ENCODE assay signal across 11 mouse cellular contexts in the genomic region with DNA sequence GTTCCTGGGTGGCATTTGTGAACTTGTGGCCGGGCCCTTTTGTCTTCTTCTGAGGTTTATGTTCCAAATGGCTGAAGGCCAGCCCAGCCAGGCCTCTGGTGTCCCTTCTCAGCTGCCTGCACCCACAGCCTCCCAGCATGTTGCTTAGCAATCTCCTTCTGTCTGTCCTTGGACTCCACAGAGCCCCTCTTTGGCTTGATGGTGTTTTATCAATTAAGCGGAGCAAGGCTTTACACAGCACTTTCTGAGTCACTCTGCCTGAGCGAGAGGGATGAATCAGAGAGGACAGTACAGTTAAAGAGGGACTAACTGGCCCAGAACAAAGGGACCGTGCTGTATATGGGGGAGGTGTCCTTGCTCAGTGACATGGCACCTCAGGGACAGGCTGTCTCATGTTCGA. TPM values are rescaled to one million over a fixed set of nuclear protein-coding genes. Genes with fewer than 3 reads are reported as not detected.
A peak's percentile ranks its signal among the peaks of the same experiment; 100 is the strongest.
DNase-seq lines count a peak whose midpoint lies in the region; ATAC-seq and TF ChIP-seq lines count a peak whose summit lies in the region.
"Had no signal": no experiment of that assay in that cellular context is flagged by ENCODE, and none has a peak within 500 bp of the region (broad histone marks: within the 10 kb centered on the region; RNA-seq: fewer than 3 reads in every experiment).

No protein-coding gene starts in this region.

- H3K36me3 ChIP-seq in hindbrain, embryonic 15.5 days, result no peaks in the 10 kb centered on the region

- no peak for TF ChIP-seq CTCF in layer of hippocampus, adult 2 months (conservative IDR thresholded peaks at IDR 0.05)
- no peak for TF ChIP-seq CTCF in gastrocnemius, adult 2 months (IDR thresholded peaks at IDR 0.05)

- no peaks in the 10 kb centered on the region for H3K27me3 ChIP-seq in hindbrain, embryonic 15.5 days

- DNase-seq in layer of hippocampus, postnatal 10 days (ENCODE audit: low spot score in 2 of 2), result peak; percentile 33 to 42
- DNase-seq in layer of hippocampus, adult 2 months (ENCODE audit: low spot score in 2 of 2), result no peak
- DNase-seq in 3T3-L1 (ENCODE audit: low read depth, low spot score) (peak; percentile 10), adipocyte (ENCODE audit: low spot score) (peak; percentile 8)
- no peak for DNase-seq in gastrocnemius, adult 2 months
- DNase-seq in urinary bladder, postnatal 10 days (ENCODE audit: low spot score), result no peak
- DNase-seq: heart, postnatal 14 days had no signal

- no peak overlapping the region for H3K4me3 ChIP-seq in layer of hippocampus, adult 2 months
- H3K4me3 ChIP-seq in hindbrain, embryonic 15.5 days, result no peak overlapping the region
- H3K4me3 ChIP-seq in gastrocnemius, adult 2 months, result no peak overlapping the region

- H3K9ac ChIP-seq in hindbrain, embryonic 15.5 days, result no peak overlapping the region

- 62% methylated on average over 5 of the region's 5 CpGs for WGBS in hindbrain, embryonic 15.5 days

- H3K4me2 ChIP-seq in hindbrain, embryonic 15.5 days, result no peak overlapping the region

- H3K27ac ChIP-seq in layer of hippocampus, adult 2 months, result no peak overlapping the region
- no peak overlapping the region for H3K27ac ChIP-seq in hindbrain, embryonic 15.5 days (replicated peaks)
- H3K27ac ChIP-seq in gastrocnemius, adult 2 months, result no peak overlapping the region
- H3K27ac ChIP-seq: macrophage had no signal

- intact Hi-C loops in gastrocnemius, adult 2 months (cut with DNase I), result no loop called here

- peak; percentile 65; the same call in 1 of the 2 replicates for ATAC-seq in hindbrain, embryonic 15.5 days (ENCODE audit: low FRiP score, low read depth)

- no peaks in the 10 kb centered on the region for H3K9me3 ChIP-seq in hindbrain, embryonic 15.5 days

- peaks cover 22% of the 10 kb centered on the region for H3K4me1 ChIP-seq in hindbrain, embryonic 15.5 days (replicated peaks)

RNA-seq across cellular contexts. Expression of a gene that starts 22.0 kb away (rescaled TPM):
- not detected for total RNA-seq in layer of hippocampus, postnatal 10 days (2021)
- total RNA-seq in layer of hippocampus, adult 2 months (2021), result not detected
- not detected in 2 replicates for polyA plus RNA-seq in hindbrain, embryonic 15.5 days (2015; fragmentation: Nextera tagmentation; extraction: Ambion mirVana)
- not detected for total RNA-seq in gastrocnemius, adult 2 months (2021)
- total RNA-seq: gastrocnemius, adult 18-20 months; heart, postnatal 14 days; left cerebral cortex, postnatal 10 days had no signal
- polyA plus RNA-seq: macrophage had no signal

Comparison
In these comparisons a context has a peak if more than half of its experiments do, and no peak if none do; other contexts are left out.
1. DNase-seq: peak in layer of hippocampus, postnatal 10 days (2 of 2), 3T3-L1 (single experiment) and adipocyte (single experiment); none in layer of hippocampus, adult 2 months (0 of 2), gastrocnemius, adult 2 months (single experiment) and urinary bladder, postnatal 10 days (single experiment).